Mouse (Mus musculus) kidney, adult 8-10 months (tissue): ENCODE data around the gene Sbds.

Source experiments
- DNase-seq, 2 experiments: peaks; one replicate each; pipeline ENCODE4 v3.0.0; 2022

Gene Sbds

DNA sequence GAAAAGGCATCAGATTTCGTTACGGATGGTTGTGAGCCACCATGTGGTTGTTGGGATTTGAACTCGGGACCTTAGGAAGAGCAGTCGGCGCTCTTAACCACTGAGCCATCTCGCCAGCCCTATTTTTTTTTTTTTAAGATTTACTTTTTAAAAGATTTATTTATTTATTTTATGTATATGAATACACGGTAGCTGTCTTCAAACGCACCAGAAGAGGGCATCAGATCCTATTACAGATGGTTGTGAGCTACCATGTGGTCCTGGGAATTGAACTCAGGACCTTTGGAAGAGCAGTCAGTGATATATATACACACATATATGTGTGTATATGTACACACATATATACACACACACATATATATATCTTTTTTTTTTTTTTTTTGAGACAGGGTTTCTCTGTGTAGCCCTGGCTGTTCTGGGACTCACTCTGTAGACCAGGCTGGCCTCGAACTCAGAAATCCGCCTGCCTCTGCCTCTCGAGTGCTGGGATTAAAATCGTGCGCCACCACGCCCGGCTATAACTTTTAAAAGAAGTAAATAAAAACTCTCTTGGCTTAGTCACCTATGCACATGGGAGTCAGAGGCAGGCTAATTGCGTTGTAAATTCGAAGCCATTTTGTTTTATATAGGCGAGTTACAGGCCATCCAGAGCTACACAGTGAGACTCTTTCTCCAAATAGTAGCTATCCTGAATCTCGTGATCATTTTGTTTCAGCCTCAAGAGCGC, 632 bp upstream of the Sbds start:
- DNase-seq, result peak in 1 of 2 experiments; percentile 23

DNA sequence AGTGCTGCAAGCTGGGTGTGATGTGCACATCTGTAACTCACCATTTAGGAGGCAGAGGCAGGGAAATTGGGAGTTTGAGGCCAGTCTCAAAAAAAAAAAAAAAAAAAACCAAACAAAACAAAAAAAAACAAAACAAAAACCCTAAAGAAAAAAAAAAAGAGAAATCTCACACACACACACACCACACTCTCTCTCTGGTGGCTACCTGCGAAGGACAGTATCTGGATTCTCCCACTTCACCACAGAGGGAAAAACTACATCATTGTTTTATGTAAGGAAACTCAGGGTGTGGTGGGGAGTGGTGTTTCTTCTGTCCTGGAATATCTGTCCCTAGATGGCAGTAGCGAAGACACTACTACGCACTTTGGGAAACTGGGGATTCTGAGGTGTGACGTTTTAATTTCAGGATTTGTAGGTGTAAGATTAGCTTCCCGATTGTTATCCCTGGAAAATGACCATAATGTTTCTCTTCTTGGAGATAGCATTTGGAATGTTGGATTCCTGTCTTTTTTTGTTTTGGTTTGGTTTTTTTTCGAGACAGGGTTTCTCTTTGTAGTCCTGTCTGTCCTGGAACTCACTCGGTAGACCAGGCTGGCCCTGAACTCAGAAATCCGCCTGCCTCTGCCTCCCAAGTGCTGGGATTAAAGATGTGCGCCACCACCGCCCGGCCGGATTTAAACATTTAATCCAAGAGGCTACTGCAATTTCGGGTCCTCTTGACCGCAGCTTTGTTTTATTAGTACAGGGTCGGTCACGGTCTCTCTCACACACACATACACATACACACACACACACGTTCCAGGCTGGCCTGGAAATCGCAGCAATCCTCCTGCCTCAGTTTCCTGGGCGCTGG, 940 bp downstream of the Sbds start:
- peak; percentile 32 to 45 for DNase-seq

DNA sequence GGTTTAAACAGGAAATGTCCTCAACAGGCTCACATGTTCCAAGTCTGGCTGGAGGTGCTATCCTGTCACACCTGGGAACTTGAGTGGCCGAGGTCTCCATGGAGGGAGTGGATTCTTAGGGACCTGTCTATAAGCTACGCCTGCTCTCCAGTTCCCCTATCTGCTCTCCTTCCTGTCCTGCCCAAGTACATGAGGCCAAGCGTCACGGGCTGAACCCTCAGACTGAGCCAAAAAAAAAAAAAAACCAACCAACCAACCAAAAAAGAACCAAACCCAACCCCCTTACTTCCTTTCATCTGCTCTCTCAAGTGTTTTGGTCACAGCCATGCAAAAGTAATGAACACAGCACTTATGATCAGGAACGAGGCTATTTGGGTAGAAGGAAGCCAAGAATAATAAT, 7.5 kb downstream of the Sbds start:
- no peak for DNase-seq

DNA sequence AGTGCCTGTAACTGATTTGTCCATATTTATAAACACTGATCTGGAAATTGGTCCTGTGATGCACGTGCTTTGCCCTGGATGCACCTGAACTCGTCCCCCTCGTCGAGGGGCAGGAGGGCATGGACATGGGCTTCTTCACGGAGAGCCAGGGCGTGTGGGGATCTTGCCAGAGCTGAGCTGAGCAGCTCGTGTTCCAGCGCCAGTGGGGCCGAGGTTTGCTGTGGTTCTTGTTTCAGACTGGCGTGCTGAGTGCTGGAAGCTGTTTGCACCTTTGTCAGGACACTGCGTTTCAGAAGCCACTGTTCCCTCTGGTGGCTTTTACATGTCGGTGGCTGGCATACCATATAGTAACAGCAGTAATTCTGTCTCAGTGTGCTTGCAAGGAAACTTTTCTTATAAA, 13.9 kb downstream of the Sbds start:
- DNase-seq, result no peak

DNA sequence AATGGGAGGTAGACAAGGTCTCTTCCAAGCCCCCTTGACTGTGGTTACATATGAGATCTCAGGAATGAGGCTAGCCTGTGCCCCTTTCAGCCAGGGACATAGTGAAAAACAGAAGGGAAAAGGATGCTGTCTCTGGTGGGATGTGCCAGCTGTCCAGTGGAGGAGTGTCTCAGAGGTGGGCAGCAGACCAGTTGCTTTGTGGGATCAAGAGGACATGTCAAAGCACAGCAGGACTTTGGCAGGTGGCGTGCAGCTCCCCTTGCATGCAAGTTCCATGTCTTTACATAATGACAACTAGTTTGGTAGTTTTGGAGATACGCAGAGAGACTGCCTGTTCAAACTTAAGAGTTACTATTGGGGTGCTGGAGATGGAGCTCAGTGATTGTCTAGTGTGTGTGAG, 15.5 kb downstream of the Sbds start:
- no peak for DNase-seq

DNA sequence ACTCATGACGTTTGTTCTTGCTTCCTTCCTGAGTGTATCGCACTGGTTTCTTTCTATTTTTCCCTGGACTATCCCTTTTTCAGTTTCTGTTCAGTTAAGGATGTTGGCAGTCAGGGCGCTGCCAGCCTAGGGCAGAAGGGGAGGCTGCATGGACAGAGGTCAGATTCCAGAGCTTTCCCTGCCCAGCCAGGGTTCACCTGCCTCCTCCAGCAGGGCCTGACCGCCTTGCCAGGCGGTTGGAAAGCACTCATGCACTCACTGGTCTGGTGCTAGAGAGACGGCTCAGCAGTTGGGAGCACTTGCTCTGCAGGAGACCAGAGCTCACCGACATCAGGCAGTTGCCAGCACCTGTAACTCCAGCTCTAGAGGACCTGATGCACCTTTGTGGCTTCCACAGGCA, 16.1 kb downstream of the Sbds start:
- DNase-seq, result peak; percentile 74 to 75

DNA sequence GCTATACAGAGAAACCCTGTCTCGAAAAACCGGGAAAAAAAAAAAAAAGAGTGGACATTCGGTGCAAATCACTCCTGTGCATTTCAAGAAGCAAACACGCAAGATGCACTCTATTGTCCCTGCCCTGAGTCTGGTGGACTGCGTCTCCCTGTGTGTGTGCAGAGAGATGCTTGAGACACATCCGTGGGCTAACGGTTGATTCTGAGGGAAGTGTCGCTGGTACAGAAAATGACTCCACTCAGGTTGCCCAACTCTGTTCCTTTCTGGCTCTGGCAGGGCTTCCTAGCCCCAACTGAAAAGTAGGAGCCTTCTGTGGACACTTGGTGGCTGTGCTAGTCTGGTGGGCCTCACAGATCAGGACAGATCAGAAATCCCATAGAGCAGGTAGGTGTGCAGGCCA, 19.0 kb downstream of the Sbds start:
- no peak for DNase-seq

DNA sequence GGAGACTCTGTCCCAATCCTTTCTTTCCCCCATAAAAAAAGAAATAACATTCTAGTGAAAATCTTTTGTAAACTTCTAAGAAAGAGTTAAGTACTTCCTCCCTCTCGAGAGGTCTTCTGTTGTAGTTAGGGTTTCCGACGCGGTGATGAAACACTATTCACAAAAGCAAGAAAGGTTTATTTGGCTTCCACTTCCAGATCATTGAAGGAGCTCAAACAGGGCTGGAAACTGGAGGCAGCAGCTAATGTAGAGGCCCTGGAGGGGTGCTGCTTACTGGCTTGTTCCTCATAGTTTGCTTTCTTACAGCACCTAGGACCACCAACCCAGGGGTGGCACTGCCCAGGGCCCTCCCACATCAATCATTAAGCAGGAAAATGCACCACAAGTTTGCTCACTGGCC, 27.2 kb downstream of the Sbds start:
- DNase-seq, result no peak

DNA sequence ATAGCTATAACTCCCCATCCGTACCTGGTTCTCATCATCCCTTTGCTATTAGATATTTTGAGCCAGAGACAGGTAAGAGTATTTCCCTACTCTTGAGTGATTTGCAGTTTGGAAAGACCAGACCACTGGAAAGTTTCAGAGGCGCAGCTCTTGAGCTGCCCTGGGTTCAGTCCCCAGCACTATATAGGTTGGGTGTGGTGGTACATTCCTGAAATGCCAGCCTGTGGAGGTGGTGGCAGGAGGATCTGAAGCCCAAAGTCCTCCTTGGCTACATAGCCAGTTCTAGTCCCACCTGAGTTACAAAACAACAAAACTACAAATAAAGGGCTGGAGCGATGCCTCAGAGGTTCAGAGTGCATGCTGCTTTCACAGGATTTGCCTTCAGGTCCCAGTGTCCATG, 28.5 kb downstream of the Sbds start:
- DNase-seq, result no peak

DNA sequence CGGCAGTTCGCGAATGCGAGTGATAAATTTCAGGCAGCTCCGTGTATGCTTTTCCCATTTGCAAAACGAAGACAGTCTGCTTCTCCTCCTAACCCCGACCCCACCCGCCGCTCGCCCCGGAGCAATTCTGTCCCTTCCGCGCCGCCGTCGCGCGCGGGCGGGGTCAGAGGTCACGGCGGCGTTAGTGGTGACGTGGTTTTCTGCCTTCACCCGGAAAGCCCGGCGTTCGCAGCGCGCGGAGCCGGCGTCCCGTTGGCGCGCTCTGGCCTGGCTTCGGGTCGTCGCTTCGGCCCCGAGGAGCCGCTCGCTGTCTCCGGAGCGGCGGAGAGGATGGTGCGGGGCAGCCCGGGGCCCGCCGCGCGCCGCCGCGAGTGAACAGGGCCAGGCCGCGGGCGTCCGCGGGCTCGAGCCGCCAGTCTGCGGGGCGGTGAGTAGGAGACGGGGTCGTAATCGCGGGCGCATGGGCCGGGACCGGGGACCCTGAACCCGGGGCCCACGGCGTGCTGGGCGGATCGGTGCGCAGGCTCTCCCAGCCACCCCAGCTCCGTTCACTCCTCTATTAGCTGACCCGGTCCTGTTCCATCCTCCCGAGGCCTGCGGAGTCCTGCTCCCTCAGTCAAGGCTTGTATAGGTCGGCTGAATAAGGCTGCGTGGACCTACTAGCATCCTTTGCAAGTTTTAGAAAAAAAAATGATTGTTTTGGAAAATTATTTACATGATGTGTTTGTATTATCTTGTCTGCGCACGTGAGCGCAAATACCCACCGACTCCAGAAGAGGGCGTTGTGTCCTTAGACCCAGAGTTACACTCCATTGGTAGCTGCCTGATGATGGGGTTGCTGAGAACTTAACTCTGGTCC, 33.0 kb downstream of the Sbds start:
- peak; percentile 89 to 91 for DNase-seq

DNA sequence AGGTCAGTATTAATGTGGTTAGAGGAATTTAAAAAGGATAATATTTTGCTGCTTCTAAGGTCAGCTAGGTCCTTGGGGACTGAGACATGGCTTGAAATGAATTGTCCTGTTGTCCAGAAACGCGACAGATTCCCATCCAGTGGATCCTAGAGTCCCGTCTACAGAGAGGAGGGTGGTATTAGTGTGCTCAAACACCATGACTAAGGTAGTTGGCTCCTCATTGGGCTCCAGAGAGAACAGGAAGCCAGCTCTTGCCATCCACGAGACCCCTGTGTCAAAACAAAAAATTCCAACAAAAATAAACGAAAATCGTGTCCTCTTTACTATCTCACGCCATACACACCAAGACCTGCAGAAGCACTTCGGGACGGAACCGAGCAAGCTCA, 33.6 kb downstream of the Sbds start:
- DNase-seq, result no peak

DNA sequence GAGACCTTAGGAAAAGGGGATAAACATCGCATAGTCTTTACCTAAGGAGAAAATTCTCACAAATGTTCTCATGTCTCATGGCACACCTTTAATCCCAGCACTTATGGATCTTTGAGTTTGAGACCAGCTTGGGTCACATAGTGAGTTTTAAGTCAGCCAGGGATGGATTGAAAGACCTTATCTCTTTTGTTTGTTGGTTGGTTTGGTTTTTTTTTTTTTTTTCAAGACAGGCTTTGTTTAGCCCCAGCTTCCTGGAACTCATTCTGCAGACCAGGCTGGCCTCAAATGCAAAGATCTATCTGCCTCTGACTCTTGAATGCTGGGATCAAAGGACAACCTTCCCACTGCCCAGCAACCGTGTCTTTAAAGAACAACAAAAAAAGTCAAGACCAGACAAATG, 34.0 kb downstream of the Sbds start:
- DNase-seq, result peak in 1 of 2 experiments; percentile 18

DNA sequence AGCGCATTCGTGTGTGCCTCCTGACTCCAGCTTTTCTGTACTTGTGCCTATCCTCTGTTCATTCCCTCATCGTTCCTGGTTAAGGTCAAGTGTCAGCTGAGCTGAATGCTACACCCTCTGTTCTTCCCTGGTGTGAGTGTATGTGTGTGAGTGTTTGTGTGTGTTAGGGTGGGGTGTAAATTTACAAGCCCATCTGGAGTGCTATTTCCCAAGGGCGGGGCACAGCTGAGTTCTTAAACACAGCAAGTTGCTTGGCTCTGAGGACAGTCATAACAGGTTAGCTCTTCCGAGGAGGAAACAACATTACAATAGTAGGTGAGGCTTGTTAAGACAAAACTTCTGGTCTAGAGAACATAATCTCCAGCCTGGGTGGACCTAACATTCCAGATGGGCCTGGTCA, 37.0 kb downstream of the Sbds start:
- no peak for DNase-seq

DNA sequence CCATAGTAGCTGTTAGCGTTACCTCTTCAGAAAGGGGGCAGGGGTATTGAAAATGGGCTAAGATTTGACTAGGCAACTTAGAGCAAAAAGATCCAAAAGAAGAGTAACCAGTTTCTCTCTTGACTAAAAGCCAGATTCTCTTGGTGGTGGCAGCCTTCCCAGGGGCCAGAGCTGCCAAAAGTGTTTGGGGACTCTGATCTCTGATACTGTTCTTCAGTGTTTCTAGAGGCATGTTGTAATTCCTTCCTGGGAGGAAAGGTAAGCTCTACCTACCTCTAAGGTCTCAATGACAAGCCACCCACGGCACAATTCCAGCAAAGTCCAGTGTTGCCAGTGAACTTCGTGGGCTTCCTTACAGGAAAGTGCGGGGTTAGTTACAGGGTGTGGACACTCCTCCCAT, 37.9 kb downstream of the Sbds start:
- DNase-seq, result peak in 1 of 2 experiments; percentile 16

DNA sequence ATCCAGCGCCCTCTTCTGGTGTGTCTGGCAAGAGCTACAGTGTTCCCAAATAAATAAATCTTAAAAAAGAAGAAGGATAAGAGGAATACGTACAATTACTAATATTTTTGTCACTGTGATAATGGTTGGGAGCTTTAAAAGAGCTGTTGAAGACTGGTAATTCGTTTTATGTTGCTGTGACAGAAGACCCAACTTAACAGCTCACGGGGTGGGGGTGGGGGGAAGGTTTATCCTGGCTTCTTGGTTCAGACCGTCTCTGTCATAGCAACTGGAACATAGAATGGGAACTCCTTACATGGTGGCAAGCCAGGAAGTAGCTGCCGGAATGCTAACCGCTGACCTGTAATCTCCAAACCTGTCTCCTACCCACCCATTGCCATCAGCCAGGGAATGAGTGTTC, 38.5 kb downstream of the Sbds start, which contains the start of gene Tmem248:
Tmem248 (plus strand) TSS at position 301 of the 400 bp plus-strand sequence.
- DNase-seq, result no peak

DNA sequence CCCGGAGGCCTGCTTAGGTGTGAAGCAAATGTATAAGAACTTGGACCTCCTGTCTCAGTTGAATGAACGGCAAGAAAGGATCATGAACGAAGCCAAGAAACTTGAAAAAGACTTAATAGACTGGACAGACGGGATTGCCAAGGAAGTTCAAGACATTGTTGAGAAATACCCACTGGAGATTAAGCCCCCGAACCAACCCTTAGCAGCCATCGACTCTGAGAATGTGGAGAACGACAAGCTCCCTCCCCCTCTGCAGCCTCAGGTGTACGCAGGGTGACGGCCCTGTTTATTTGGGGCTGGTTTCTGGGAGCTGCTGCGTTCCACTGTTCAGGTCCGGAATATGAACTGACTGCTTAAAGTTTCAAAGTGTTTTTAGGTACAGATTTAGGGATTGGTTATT, 42.4 kb downstream of the Sbds start:
- no peak for DNase-seq

DNA sequence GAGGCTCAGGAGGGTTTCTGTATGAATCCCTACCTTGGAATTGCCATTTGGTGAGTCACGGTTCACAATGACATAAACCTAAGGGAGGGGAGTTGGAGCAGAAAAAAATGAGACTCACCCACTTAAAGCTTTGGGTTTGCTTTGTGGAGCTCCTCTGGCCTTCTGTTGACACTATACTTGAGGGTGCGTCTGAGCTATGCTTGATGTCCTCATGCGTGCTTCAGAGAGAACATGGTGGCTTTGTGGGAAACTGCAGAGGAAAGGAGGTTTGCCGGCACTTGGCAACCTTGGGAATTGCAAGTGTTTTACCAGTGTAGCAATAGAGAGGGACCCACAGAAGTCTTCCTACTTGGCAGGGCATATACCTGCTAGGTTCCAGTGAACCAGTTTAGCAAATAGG, 48.0 kb downstream of the Sbds start:
- no peak for DNase-seq

DNA sequence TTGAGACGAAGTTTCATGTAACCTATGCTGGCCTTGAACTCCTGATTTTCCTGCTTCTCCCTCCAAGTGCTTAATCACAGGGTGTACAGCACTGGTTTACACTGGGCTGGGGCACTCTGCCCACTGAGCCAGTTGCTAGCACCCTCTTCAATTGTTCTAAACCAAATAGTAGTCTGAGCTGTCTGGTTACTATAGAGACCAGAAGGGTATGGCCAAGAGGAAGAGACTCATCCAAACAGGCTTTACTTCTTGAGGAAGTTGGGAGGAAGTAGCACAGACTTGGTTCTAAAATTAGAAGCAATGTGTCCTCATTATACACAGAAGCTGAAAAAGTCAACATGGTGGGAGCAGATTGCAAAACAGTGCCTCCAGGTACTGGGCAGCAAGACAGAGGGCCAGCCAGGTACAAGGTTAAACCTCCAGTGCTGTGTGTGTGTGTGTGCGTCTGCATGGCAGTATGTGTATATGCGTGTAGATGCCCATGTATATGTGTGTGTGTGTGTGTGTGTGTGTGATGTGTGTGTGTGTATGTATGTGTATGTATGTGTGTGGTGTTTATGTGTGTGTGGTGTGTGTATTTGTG, 49.8 kb downstream of the Sbds start:
- no peak for DNase-seq

DNA sequence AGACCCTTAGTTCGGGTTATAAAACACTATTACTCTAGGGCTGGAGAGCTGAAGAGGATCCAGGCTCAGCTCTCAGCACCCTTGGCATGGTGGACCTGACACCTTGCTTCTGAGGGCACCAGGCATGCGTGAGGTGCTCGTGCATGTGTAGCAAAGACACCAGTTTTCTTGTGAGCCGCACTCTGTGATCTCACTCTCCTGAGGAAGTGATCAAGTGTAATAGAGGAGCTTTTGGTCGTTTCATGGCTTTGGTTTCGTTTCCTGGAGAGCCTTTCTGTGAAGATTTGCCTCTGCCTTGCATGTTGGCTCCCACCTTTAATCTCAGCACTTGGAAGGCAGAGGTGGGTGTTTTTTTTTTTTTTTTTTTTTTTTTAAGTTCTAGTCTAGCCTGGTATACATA, 50.8 kb downstream of the Sbds start:
- no peak for DNase-seq

DNA sequence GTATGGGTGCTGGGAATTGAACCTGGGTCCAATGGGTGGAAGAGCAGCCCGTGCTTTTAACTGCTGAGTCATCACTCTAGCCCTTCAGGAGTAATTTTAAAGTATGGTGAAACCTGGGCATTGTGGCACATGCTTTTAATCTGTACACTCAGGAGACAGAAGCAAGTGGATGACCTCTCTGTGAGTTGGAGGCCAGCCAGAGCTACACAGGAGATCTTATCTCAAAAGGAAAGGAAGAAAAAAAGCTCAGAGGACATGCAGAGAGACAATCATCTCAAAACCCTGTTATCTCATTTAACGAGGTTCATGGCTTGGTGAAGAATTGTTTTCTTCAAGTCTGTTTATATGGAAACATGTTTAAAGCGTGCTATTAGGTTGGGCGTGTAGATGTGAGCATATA, 51.4 kb downstream of the Sbds start:
- no peak for DNase-seq

DNA sequence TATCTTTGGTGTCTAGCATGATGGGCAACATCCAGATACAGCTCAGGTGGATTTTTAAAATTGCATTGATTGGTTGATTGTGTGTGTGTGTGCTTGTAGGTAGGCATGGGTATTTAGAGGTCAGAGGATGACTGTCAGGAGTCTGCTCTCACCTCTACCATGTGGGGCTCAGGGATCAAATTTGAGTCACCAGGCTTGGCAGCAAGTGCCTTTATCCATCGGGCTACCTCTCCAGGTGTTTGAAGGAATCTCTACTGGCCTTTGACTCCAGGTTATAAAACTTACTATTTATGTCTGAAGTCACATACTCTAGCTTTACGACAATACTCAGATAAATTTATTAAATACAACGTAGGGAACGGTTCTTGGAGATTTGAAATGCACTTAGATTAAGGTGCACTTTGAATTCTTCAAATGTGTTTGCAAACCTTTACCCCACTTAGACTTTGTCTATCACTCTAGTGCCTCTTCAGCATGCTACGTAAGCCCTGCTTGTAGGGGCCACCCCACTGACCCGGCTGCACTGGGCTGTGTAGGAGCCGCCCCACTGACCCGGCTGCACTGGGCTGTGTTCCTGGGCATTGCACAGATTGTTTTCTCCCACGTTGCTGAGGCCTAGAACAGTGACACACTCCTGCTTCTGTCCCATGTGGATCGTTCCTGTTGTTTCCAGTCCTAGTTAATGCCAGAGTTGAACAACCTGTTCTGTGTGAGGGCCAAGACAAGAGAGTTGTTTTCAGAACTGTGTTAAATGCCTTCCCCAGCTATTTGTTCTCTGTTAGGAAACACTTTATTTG, 54.9 kb downstream of the Sbds start:
- peak; percentile 49 to 55 for DNase-seq

DNA sequence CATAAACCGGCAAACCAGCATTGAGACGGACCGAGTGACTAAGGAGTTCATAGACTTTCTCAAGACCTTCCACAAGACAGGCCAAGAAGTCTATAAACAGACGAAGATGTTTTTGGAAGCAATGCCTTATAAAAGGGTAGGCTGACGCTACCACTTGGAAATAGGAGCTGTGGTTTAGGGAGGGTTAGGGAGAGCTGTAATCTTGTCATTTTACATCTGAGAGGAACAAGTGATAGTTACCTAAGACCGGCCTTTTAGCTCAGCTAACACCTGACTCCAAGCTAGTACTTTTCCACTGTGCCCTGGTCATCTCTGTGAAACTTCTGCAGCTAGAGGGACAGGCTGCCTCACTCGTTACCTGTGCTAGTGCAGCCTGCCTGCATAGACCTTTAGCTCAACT, 57.3 kb downstream of the Sbds start:
- DNase-seq, result no peak
